Mouse (Mus musculus) myocyte (in vitro differentiated cells): Measurements from ENCODE around the gene Susd4. TPM values are rescaled to one million over a fixed set of nuclear protein-coding genes. Genes with fewer than 3 reads are reported as not detected.

Experiments
- H3K27me3 ChIP-seq: one replicate; pipeline ENCODE4 v1.6.1; 2011; ENCODE audit not compliant: control insufficient read depth, insufficient read depth, insufficient read length
- H3K36me3 ChIP-seq: one replicate; pipeline ENCODE4 v1.6.1; 2011; ENCODE audit not compliant: control insufficient read depth, insufficient read depth
- H3K4me2 ChIP-seq: one replicate; pipeline ENCODE4 v1.6.1; 2011; ENCODE audit warnings: low read depth, control low read depth
- H3K4me3 ChIP-seq: one replicate; pipeline ENCODE4 v1.5.1; 2011; ENCODE audit warnings: mild to moderate bottlenecking, control low read depth, moderate library complexity
- H3K79me2 ChIP-seq: one replicate; pipeline ENCODE4 v1.6.1; 2011; ENCODE audit not compliant: control insufficient read depth, insufficient read depth
- H3ac ChIP-seq: one replicate; pipeline ENCODE4 v1.6.1; 2011; ENCODE audit not compliant: control insufficient read depth, insufficient read length
- CEBPB ChIP-seq: IDR thresholded peaks from 2 replicates; pipeline ENCODE4 v1.6.1; 2011; ENCODE audit warnings: mild to moderate bottlenecking, moderate library complexity; ENCODE audit not compliant: poor library complexity, insufficient read depth, severe bottlenecking
- E2F4 ChIP-seq: IDR thresholded peaks from one replicate; pipeline ENCODE4 v1.6.1; 2011; ENCODE audit warnings: mild to moderate bottlenecking, control low read depth, moderate library complexity; ENCODE audit not compliant: insufficient read depth
- MAX ChIP-seq: IDR thresholded peaks from one replicate; pipeline ENCODE4 v1.6.1; 2011; ENCODE audit warnings: low read depth, mild to moderate bottlenecking, control low read depth
- MYOD1 ChIP-seq, 3 experiments: IDR thresholded peaks; one replicate each; pipeline ENCODE4 v1.6.1; 2011; ENCODE audit warnings: control low read depth in 2 of 3, low read depth in 2 of 3, mild to moderate bottlenecking in 2 of 3, moderate library complexity in 1 of 3; ENCODE audit not compliant: insufficient read length in 2 of 3, control insufficient read depth in 1 of 3
- MYOG ChIP-seq, 3 experiments: IDR thresholded peaks; one replicate each; pipeline ENCODE4 v1.6.1; 2011; ENCODE audit warnings: control low read depth in 2 of 3, low read depth in 2 of 3, mild to moderate bottlenecking in 2 of 3; ENCODE audit not compliant: insufficient read length in 2 of 3, control insufficient read depth in 1 of 3, insufficient read depth in 1 of 3
- POLR2A ChIP-seq: IDR thresholded peaks from one replicate; pipeline ENCODE4 v1.6.1; 2011; ENCODE audit warnings: low read depth, mild to moderate bottlenecking, control low read depth, moderate library complexity; ENCODE audit not compliant: insufficient read length
- POLR2AphosphoS2 ChIP-seq: IDR thresholded peaks from one replicate; pipeline ENCODE4 v1.6.1; 2011; ENCODE audit warnings: low read depth, control low read depth; ENCODE audit not compliant: insufficient read length
- REST ChIP-seq: IDR thresholded peaks from one replicate; pipeline ENCODE4 v1.6.1; 2011; ENCODE audit warnings: mild to moderate bottlenecking, control low read depth, moderate library complexity; ENCODE audit not compliant: insufficient read depth, insufficient read length
- SRF ChIP-seq: IDR thresholded peaks from one replicate; pipeline ENCODE4 v1.6.1; 2011; ENCODE audit warnings: low read depth; ENCODE audit not compliant: control insufficient read depth, insufficient read length
- TCF12 ChIP-seq: IDR thresholded peaks from one replicate; pipeline ENCODE4 v1.6.1; 2011; ENCODE audit warnings: mild to moderate bottlenecking, control low read depth; ENCODE audit not compliant: poor library complexity, insufficient read depth, severe bottlenecking
- TCF3 ChIP-seq: IDR thresholded peaks from one replicate; pipeline ENCODE4 v1.6.1; 2011; ENCODE audit warnings: low read depth, control low read depth; ENCODE audit not compliant: insufficient read length
- USF1 ChIP-seq: IDR thresholded peaks from one replicate; pipeline ENCODE4 v1.6.1; 2011; ENCODE audit warnings: low read depth, mild to moderate bottlenecking, control low read depth, moderate library complexity
- polyA plus RNA-seq: library from polyadenylated mRNA; unstranded; fragments of >200 nt; fragmentation: generic; extraction: Trizol; gene quantifications from one replicate; pipeline ENCODE4 v1.2.1, GENCODE M21; 2012; ENCODE audit warnings: missing spikeins

Gene Susd4
- polyA plus RNA-seq, 1 experiment, result 0.04 TPM

GRCm38 (mm10) chr1:182813991-182814390 lies 50.3 kb downstream of the Susd4 start:
- H3K4me3 ChIP-seq, result no peak overlapping the region
- no peak overlapping the region for H3ac ChIP-seq
- no peak overlapping the region for H3K4me2 ChIP-seq
- peaks cover 11% of the 10 kb centered on the region for H3K27me3 ChIP-seq
- TF ChIP-seq TCF12, result no peak
- no peak for TF ChIP-seq POLR2A
- no peak for TF ChIP-seq MYOD1 (IDR thresholded peaks at IDR 0.05; ENCODE audit: control insufficient read depth in 1 of 3, insufficient read length in 2 of 3, low read depth in 2 of 3)
- no peaks in the 10 kb centered on the region for H3K79me2 ChIP-seq
- H3K36me3 ChIP-seq, result no peaks in the 10 kb centered on the region

- TF ChIP-seq TCF3 (no peak), SRF (no peak), CEBPB (no peak), POLR2AphosphoS2 (no peak), MYOG (IDR thresholded peaks at IDR 0.05; ENCODE audit: control insufficient read depth in 1 of 3, insufficient read depth in 1 of 3, insufficient read length in 2 of 3, low read depth in 2 of 3) (no peak), MAX (no peak), USF1 (no peak), MYOD1 (IDR thresholded peaks at IDR 0.05; ENCODE audit: control insufficient read depth in 1 of 3, insufficient read length in 2 of 3, low read depth in 2 of 3) (no peak), E2F4 (no peak), TCF12 (no peak), POLR2A (no peak), REST (no peak)
- no peak overlapping the region for H3K4me3 ChIP-seq
- H3ac ChIP-seq, result no peak overlapping the region
- H3K27me3 ChIP-seq, result peaks cover 14% of the 10 kb centered on the region
- no peaks in the 10 kb centered on the region for H3K79me2 ChIP-seq
- no peaks in the 10 kb centered on the region for H3K36me3 ChIP-seq
- H3K4me2 ChIP-seq, result no peak overlapping the region
Measured at GRCm38 (mm10) chr1:182814566-182814965, 50.9 kb downstream of the Susd4 start.

GRCm38 (mm10) chr1:182817106-182817505 lies 53.4 kb downstream of the Susd4 start:
- Histone ChIP-seq H3K79me2 (no peaks in the 10 kb centered on the region), H3K27me3 (peaks cover 32% of the 10 kb centered on the region), H3ac (no peak overlapping the region), H3K4me3 (no peak overlapping the region), H3K36me3 (no peaks in the 10 kb centered on the region), H3K4me2 (no peak overlapping the region)
- no peak for TF ChIP-seq E2F4

- no peaks in the 10 kb centered on the region for H3K79me2 ChIP-seq
- H3K4me3 ChIP-seq, result no peak overlapping the region
- no peaks in the 10 kb centered on the region for H3K36me3 ChIP-seq
- no peak overlapping the region for H3K4me2 ChIP-seq
- no peak overlapping the region for H3ac ChIP-seq
- TF ChIP-seq TCF3 (no peak), REST (no peak), MYOG (IDR thresholded peaks at IDR 0.05; ENCODE audit: control insufficient read depth in 1 of 3, insufficient read depth in 1 of 3, insufficient read length in 2 of 3, low read depth in 2 of 3) (no peak), POLR2AphosphoS2 (no peak), SRF (no peak), CEBPB (no peak), MYOD1 (IDR thresholded peaks at IDR 0.05; ENCODE audit: control insufficient read depth in 1 of 3, insufficient read length in 2 of 3, low read depth in 2 of 3) (no peak)
- H3K27me3 ChIP-seq, result peaks cover 37% of the 10 kb centered on the region
Measured at GRCm38 (mm10) chr1:182817624-182818023, 54.0 kb downstream of the Susd4 start.

GRCm38 (mm10) chr1:182818931-182819330 lies 55.3 kb downstream of the Susd4 start:
- Histone ChIP-seq H3K27me3 (peaks cover 41% of the 10 kb centered on the region), H3K4me2 (no peak overlapping the region), H3K79me2 (no peaks in the 10 kb centered on the region), H3K36me3 (no peaks in the 10 kb centered on the region), H3K4me3 (no peak overlapping the region), H3ac (no peak overlapping the region)
- no peak for TF ChIP-seq MYOD1 (IDR thresholded peaks at IDR 0.05; ENCODE audit: control insufficient read depth in 1 of 3, insufficient read length in 2 of 3, low read depth in 2 of 3)
- no peak for TF ChIP-seq MAX
- TF ChIP-seq TCF3, result no peak
- no peak for TF ChIP-seq CEBPB
- TF ChIP-seq POLR2AphosphoS2, result no peak
- no peak for TF ChIP-seq REST
- TF ChIP-seq USF1, result no peak
- TF ChIP-seq SRF, result no peak
- no peak for TF ChIP-seq MYOG (IDR thresholded peaks at IDR 0.05; ENCODE audit: control insufficient read depth in 1 of 3, insufficient read depth in 1 of 3, insufficient read length in 2 of 3, low read depth in 2 of 3)
- TF ChIP-seq POLR2A, result no peak
- TF ChIP-seq TCF12, result no peak
